Mouse (Mus musculus): ENCODE measurements around the gene Dpp3. TPM values are rescaled to one million over a fixed set of nuclear protein-coding genes. Genes with fewer than 3 reads are reported as not detected.

Dpp3 gene
- polyA plus RNA-seq, 1 experiment, result 129 TPM

- Histone ChIP-seq H3K4me3 (ENCODE audit: low read depth, low read length) (peak within 1 kb of the TSS; percentile 69), H3K4me1 (ENCODE audit: control insufficient read depth, insufficient read depth, low read length) (peaks cover 3% of the 10 kb centered on the region), H3K27me3 (ENCODE audit: control insufficient read depth, insufficient read depth, low read length, poor library complexity, severe bottlenecking) (no peaks in the 10 kb centered on the region), H3K9ac (ENCODE audit: low read depth, poor library complexity, severe bottlenecking) (peak within 1 kb of the TSS; percentile 56), H3K9me3 (replicated peaks; ENCODE audit: control insufficient read depth, insufficient read depth, low read length, poor library complexity, severe bottlenecking) (no peaks in the 10 kb centered on the region), H3K27ac (ENCODE audit: insufficient read depth, low read length) (no peak within 1 kb of the TSS), H3K36me3 (ENCODE audit: control insufficient read depth, insufficient read depth, low read length, poor library complexity, severe bottlenecking) (no peaks in the 10 kb centered on the region)
- TF ChIP-seq EP300 (IDR thresholded peaks at IDR 0.05; ENCODE audit: insufficient read depth, low read depth, low read length) (no peak), POLR2A (IDR thresholded peaks at IDR 0.05; ENCODE audit: insufficient read depth, low read length) (no peak), CTCF (IDR thresholded peaks at IDR 0.05; ENCODE audit: low read depth, low read length) (no peak)
These were observed 14.6 kb upstream of the Dpp3 start, which contains the start of gene Peli3 for GRCm38 (mm10) chr19:4942551-4943252. Gene Peli3, minus strand, starts transcription at chr19:4943127.

GRCm38 (mm10) chr19:4937444-4938310 is 9.6 kb upstream of the Dpp3 start:
- H3K27me3 ChIP-seq (ENCODE audit: control insufficient read depth, insufficient read depth, low read length, poor library complexity, severe bottlenecking), result no peaks in the 10 kb centered on the region
- no peak overlapping the region for H3K9ac ChIP-seq (ENCODE audit: low read depth, poor library complexity, severe bottlenecking)
- no peak overlapping the region for H3K4me3 ChIP-seq (ENCODE audit: low read depth, low read length)
- H3K9me3 ChIP-seq (replicated peaks; ENCODE audit: control insufficient read depth, insufficient read depth, low read length, poor library complexity, severe bottlenecking), result no peaks in the 10 kb centered on the region
- H3K36me3 ChIP-seq (ENCODE audit: control insufficient read depth, insufficient read depth, low read length, poor library complexity, severe bottlenecking), result no peaks in the 10 kb centered on the region
- no peaks in the 10 kb centered on the region for H3K4me1 ChIP-seq (ENCODE audit: control insufficient read depth, insufficient read depth, low read length)
- TF ChIP-seq EP300 (IDR thresholded peaks at IDR 0.05; ENCODE audit: insufficient read depth, low read depth, low read length) (no peak), POLR2A (IDR thresholded peaks at IDR 0.05; ENCODE audit: insufficient read depth, low read length) (no peak), CTCF (IDR thresholded peaks at IDR 0.05; ENCODE audit: low read depth, low read length) (no peak)
- H3K27ac ChIP-seq (ENCODE audit: insufficient read depth, low read length), result no peak overlapping the region

- Histone ChIP-seq H3K27me3 (ENCODE audit: control insufficient read depth, insufficient read depth, low read length, poor library complexity, severe bottlenecking) (no peaks in the 10 kb centered on the region), H3K36me3 (ENCODE audit: control insufficient read depth, insufficient read depth, low read length, poor library complexity, severe bottlenecking) (no peaks in the 10 kb centered on the region), H3K27ac (ENCODE audit: insufficient read depth, low read length) (no peak overlapping the region), H3K9me3 (replicated peaks; ENCODE audit: control insufficient read depth, insufficient read depth, low read length, poor library complexity, severe bottlenecking) (no peaks in the 10 kb centered on the region), H3K4me1 (ENCODE audit: control insufficient read depth, insufficient read depth, low read length) (no peaks in the 10 kb centered on the region), H3K9ac (ENCODE audit: low read depth, poor library complexity, severe bottlenecking) (no peak overlapping the region), H3K4me3 (ENCODE audit: low read depth, low read length) (no peak overlapping the region)
- no peak for TF ChIP-seq CTCF (IDR thresholded peaks at IDR 0.05; ENCODE audit: low read depth, low read length)
- TF ChIP-seq EP300 (IDR thresholded peaks at IDR 0.05; ENCODE audit: insufficient read depth, low read depth, low read length), result no peak
- TF ChIP-seq POLR2A (IDR thresholded peaks at IDR 0.05; ENCODE audit: insufficient read depth, low read length), result no peak
These were observed 8.8 kb upstream of the Dpp3 start for GRCm38 (mm10) chr19:4936896-4937295.

GRCm38 (mm10) chr19:4928781-4929180 is 694 bp upstream of the Dpp3 start:
- Histone ChIP-seq H3K27ac (ENCODE audit: insufficient read depth, low read length) (no peak overlapping the region), H3K36me3 (ENCODE audit: control insufficient read depth, insufficient read depth, low read length, poor library complexity, severe bottlenecking) (peaks cover 5% of the 10 kb centered on the region), H3K27me3 (ENCODE audit: control insufficient read depth, insufficient read depth, low read length, poor library complexity, severe bottlenecking) (no peaks in the 10 kb centered on the region), H3K4me1 (ENCODE audit: control insufficient read depth, insufficient read depth, low read length) (no peaks in the 10 kb centered on the region), H3K9ac (ENCODE audit: low read depth, poor library complexity, severe bottlenecking) (peak overlapping the region; percentile 39), H3K4me3 (ENCODE audit: low read depth, low read length) (no peak overlapping the region), H3K9me3 (replicated peaks; ENCODE audit: control insufficient read depth, insufficient read depth, low read length, poor library complexity, severe bottlenecking) (no peaks in the 10 kb centered on the region)
- TF ChIP-seq EP300 (IDR thresholded peaks at IDR 0.05; ENCODE audit: insufficient read depth, low read depth, low read length) (no peak), CTCF (IDR thresholded peaks at IDR 0.05; ENCODE audit: low read depth, low read length) (no peak)

- Histone ChIP-seq H3K4me1 (ENCODE audit: control insufficient read depth, insufficient read depth, low read length) (no peaks in the 10 kb centered on the region), H3K9me3 (replicated peaks; ENCODE audit: control insufficient read depth, insufficient read depth, low read length, poor library complexity, severe bottlenecking) (no peaks in the 10 kb centered on the region), H3K27me3 (ENCODE audit: control insufficient read depth, insufficient read depth, low read length, poor library complexity, severe bottlenecking) (no peaks in the 10 kb centered on the region), H3K27ac (ENCODE audit: insufficient read depth, low read length) (no peak overlapping the region), H3K36me3 (ENCODE audit: control insufficient read depth, insufficient read depth, low read length, poor library complexity, severe bottlenecking) (peaks cover 30% of the 10 kb centered on the region), H3K4me3 (ENCODE audit: low read depth, low read length) (no peak overlapping the region), H3K9ac (ENCODE audit: low read depth, poor library complexity, severe bottlenecking) (no peak overlapping the region)
- TF ChIP-seq POLR2A (IDR thresholded peaks at IDR 0.05; ENCODE audit: insufficient read depth, low read length), result no peak
- no peak for TF ChIP-seq EP300 (IDR thresholded peaks at IDR 0.05; ENCODE audit: insufficient read depth, low read depth, low read length)
- no peak for TF ChIP-seq CTCF (IDR thresholded peaks at IDR 0.05; ENCODE audit: low read depth, low read length)
These were observed 2.8 kb downstream of the Dpp3 start for GRCm38 (mm10) chr19:4925121-4925860.
